In the genomic region with DNA sequence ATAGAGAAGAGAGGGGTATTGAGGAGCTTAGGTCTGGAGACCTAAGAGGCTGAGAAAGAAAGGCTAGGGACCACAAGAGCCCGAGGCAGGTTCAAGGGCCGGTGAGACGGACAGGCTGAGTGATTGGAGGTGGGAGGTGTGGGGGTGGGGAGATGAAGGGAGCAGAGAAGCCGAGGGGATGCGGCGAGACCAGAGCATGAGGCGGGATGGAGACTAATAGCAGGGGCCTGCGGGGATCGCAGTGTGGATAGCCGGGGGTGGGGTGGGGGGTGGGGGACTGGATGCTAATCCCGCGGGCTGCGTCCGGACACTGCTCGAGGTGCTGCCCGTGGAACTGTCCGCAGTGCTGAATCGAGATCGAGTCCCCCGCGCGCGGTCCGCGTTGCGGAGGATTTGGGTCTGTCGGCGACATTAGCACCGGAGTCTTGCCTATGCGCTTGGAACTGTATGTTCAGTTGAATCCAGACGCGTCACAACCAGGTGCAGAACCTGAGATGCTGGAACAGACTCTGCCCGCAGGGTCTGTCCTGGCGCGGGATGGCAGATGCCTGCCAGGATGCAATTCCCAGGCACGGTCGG, we compare ENCODE assay signal across 7 mouse cellular contexts. TPM values are rescaled to one million over a fixed set of nuclear protein-coding genes. Genes with fewer than 3 reads are reported as not detected.
A peak's percentile ranks its signal among the peaks of the same experiment; 100 is the strongest.
DNase-seq lines count a peak whose midpoint lies in the region; ATAC-seq lines count a peak whose summit lies in the region.

No protein-coding gene starts in this region.

- H3K4me3 ChIP-seq in embryonic facial prominence, embryonic 10.5 days, result peak overlapping the region; percentile 62
- H3K4me3 ChIP-seq in hindbrain, embryonic 12.5 days, result peak overlapping the region; percentile 50
- H3K4me3 ChIP-seq in liver, embryonic 12.5 days, result peak overlapping the region; percentile 25; the same call in 1 of the 2 replicates

- H3K4me2 ChIP-seq in hindbrain, embryonic 12.5 days (replicated peaks), result peak overlapping the region; percentile 64
- H3K4me2 ChIP-seq in liver, embryonic 12.5 days, result peak overlapping the region; percentile 46; the same call in 1 of the 2 replicates

- H3K9me3 ChIP-seq in embryonic facial prominence, embryonic 10.5 days, result peaks cover 5% of the 10 kb centered on the region; the same call in 1 of the 2 replicates
- H3K9me3 ChIP-seq in hindbrain, embryonic 12.5 days (replicated peaks), result 0 out of 2 replicates have a peak, but pooled peaks cover 6% of the 10 kb centered on the region
- H3K9me3 ChIP-seq in liver, embryonic 12.5 days (replicated peaks), result no peaks in the 10 kb centered on the region

- peaks cover 30% of the 10 kb centered on the region for H3K4me1 ChIP-seq in embryonic facial prominence, embryonic 10.5 days
- H3K4me1 ChIP-seq in hindbrain, embryonic 12.5 days, result peaks cover 28% of the 10 kb centered on the region
- peaks cover 13% of the 10 kb centered on the region for H3K4me1 ChIP-seq in liver, embryonic 12.5 days

- under 1% methylated on average over 37 of the region's 37 CpGs for WGBS in embryonic facial prominence, embryonic 10.5 days
- 1% methylated on average over 37 of the region's 37 CpGs for WGBS in hindbrain, embryonic 12.5 days
- 3% methylated on average over 37 of the region's 37 CpGs for WGBS in liver, embryonic 12.5 days (ENCODE audit: insufficient replicate concordance)

- peak overlapping the region; percentile 57 for H3K9ac ChIP-seq in hindbrain, embryonic 12.5 days
- no peak overlapping the region for H3K9ac ChIP-seq in liver, embryonic 12.5 days

- peak; percentile 26 for ATAC-seq in hindbrain, embryonic 12.5 days (ENCODE audit: low FRiP score)
- ATAC-seq in liver, embryonic 12.5 days, result no peak

- DNase-seq in thymus, postnatal 25 days, result peak; percentile 11
- DNase-seq in thymus, postnatal 36 days, result no peak
- peak; percentile 80 for DNase-seq in embryonic facial prominence, embryonic 10.5 days (ENCODE audit: low spot score)
- peak; percentile 30 for DNase-seq in ovary, postnatal 14 days (ENCODE audit: low spot score)
- DNase-seq in layer of hippocampus, adult 18-20 months (ENCODE audit: low spot score in 2 of 2), result no peak

- H3K27me3 ChIP-seq in embryonic facial prominence, embryonic 10.5 days (replicated peaks; ENCODE audit: low read depth, poor library complexity, severe bottlenecking), result peaks cover 86% of the 10 kb centered on the region
- H3K27me3 ChIP-seq in hindbrain, embryonic 12.5 days, result peaks cover 70% of the 10 kb centered on the region
- peaks cover 84% of the 10 kb centered on the region for H3K27me3 ChIP-seq in liver, embryonic 12.5 days (replicated peaks)

- no peak overlapping the region for H3K27ac ChIP-seq in embryonic facial prominence, embryonic 10.5 days (replicated peaks)
- peak overlapping the region; percentile 58 for H3K27ac ChIP-seq in hindbrain, embryonic 12.5 days
- H3K27ac ChIP-seq in liver, embryonic 12.5 days, result no peak overlapping the region

- H3K36me3 ChIP-seq in embryonic facial prominence, embryonic 10.5 days (replicated peaks), result no peaks in the 10 kb centered on the region
- H3K36me3 ChIP-seq in hindbrain, embryonic 12.5 days, result no peaks in the 10 kb centered on the region
- no peaks in the 10 kb centered on the region for H3K36me3 ChIP-seq in liver, embryonic 12.5 days

RNA-seq across cellular contexts. Expression of a gene that starts 1.5 kb away (rescaled TPM):
- polyA plus RNA-seq in embryonic facial prominence, embryonic 10.5 days (2016; fragmentation: Nextera tagmentation; extraction: Ambion mirVana), result 1.1 and 1.6 TPM in 2 replicates
- polyA plus RNA-seq in hindbrain, embryonic 12.5 days (2016; fragmentation: Nextera tagmentation; extraction: Ambion mirVana), result 6.8 and 7.5 TPM in 2 replicates
- polyA plus RNA-seq in liver, embryonic 12.5 days (2016; fragmentation: Nextera tagmentation; extraction: Ambion mirVana), result 0.04 TPM in 1 of 2 replicates, not detected in the other
- 10 to 100 TPM; 39.0 to 42.3 TPM for total RNA-seq in layer of hippocampus, adult 18-20 months (2021)

RNA-seq across cellular contexts. Expression of a gene that starts 20.3 kb away (rescaled TPM):
- 1.0 and 1.2 TPM in 2 replicates for polyA plus RNA-seq in embryonic facial prominence, embryonic 10.5 days (2016; fragmentation: Nextera tagmentation; extraction: Ambion mirVana)
- polyA plus RNA-seq in hindbrain, embryonic 12.5 days (2016; fragmentation: Nextera tagmentation; extraction: Ambion mirVana), result 4.4 and 7.3 TPM in 2 replicates
- 0.06 and 0.08 TPM in 2 replicates for polyA plus RNA-seq in liver, embryonic 12.5 days (2016; fragmentation: Nextera tagmentation; extraction: Ambion mirVana)
- 10 to 100 TPM; 51.5 to 52.1 TPM for total RNA-seq in layer of hippocampus, adult 18-20 months (2021)

RNA-seq across cellular contexts. Expression of a gene that starts 31.2 kb away (rescaled TPM):
- 38.9 and 40.3 TPM in 2 replicates for polyA plus RNA-seq in embryonic facial prominence, embryonic 10.5 days (2016; fragmentation: Nextera tagmentation; extraction: Ambion mirVana)
- polyA plus RNA-seq in hindbrain, embryonic 12.5 days (2016; fragmentation: Nextera tagmentation; extraction: Ambion mirVana), result 77.6 and 84.0 TPM in 2 replicates
- polyA plus RNA-seq in liver, embryonic 12.5 days (2016; fragmentation: Nextera tagmentation; extraction: Ambion mirVana), result 22.9 and 25.0 TPM in 2 replicates
- 10 to 100 TPM; 79.5 to 89.0 TPM for total RNA-seq in layer of hippocampus, adult 18-20 months (2021)

RNA-seq across cellular contexts. Expression of a gene that starts 31.8 kb away (rescaled TPM):
- polyA plus RNA-seq in embryonic facial prominence, embryonic 10.5 days (2016; fragmentation: Nextera tagmentation; extraction: Ambion mirVana), result 40.4 and 41.1 TPM in 2 replicates
- polyA plus RNA-seq in hindbrain, embryonic 12.5 days (2016; fragmentation: Nextera tagmentation; extraction: Ambion mirVana), result 44.4 and 48.5 TPM in 2 replicates
- 39.6 and 43.1 TPM in 2 replicates for polyA plus RNA-seq in liver, embryonic 12.5 days (2016; fragmentation: Nextera tagmentation; extraction: Ambion mirVana)
- total RNA-seq in layer of hippocampus, adult 18-20 months (2021), result 10 to 100 TPM; 34.3 to 36.6 TPM

RNA-seq across cellular contexts. Expression of a gene that starts 54.6 kb away (rescaled TPM):
- polyA plus RNA-seq in embryonic facial prominence, embryonic 10.5 days (2016; fragmentation: Nextera tagmentation; extraction: Ambion mirVana), result 17.6 and 18.0 TPM in 2 replicates
- polyA plus RNA-seq in hindbrain, embryonic 12.5 days (2016; fragmentation: Nextera tagmentation; extraction: Ambion mirVana), result 16.7 and 18.1 TPM in 2 replicates
- 7.5 and 8.3 TPM in 2 replicates for polyA plus RNA-seq in liver, embryonic 12.5 days (2016; fragmentation: Nextera tagmentation; extraction: Ambion mirVana)
- total RNA-seq in layer of hippocampus, adult 18-20 months (2021), result 10 to 100 TPM; 21.1 to 24.9 TPM

Comparison
In these comparisons a context has a peak if more than half of its experiments do, and no peak if none do; other contexts are left out.
1. DNase-seq: peak in thymus, postnatal 25 days (single experiment), embryonic facial prominence, embryonic 10.5 days (single experiment) and ovary, postnatal 14 days (single experiment); none in thymus, postnatal 36 days (0 of 2) and layer of hippocampus, adult 18-20 months (0 of 2).
2. Peak in every context shown above with its lines, with median percentiles within 50 percentile points of each other: H3K4me3 ChIP-seq.